Mouse (Mus musculus) brain, embryonic 14.5 days (tissue): Measurements from ENCODE around the gene Sec61a1. TPM values are rescaled to one million over a fixed set of nuclear protein-coding genes. Genes with fewer than 3 reads are reported as not detected.

Experiments used
- DNase-seq: peaks from one replicate; pipeline ENCODE4 v3.0.0-alpha.2; 2011; ENCODE audit warnings: low read depth
- CTCF ChIP-seq: fragments of 200-500 bp; IDR thresholded peaks from 2 replicates; pipeline ENCODE4 v1.5.1; 2012; ENCODE audit warnings: inconsistent platforms, mild to moderate bottlenecking, moderate library complexity, borderline replicate concordance; ENCODE audit not compliant: insufficient read depth, insufficient read length; ENCODE audit errors: extremely low read depth
- POLR2A ChIP-seq: fragments of 200-500 bp; IDR thresholded peaks from 2 replicates; pipeline ENCODE4 v1.6.1; 2012; ENCODE audit warnings: mild to moderate bottlenecking, inconsistent platforms, borderline replicate concordance; ENCODE audit not compliant: poor library complexity, insufficient read depth, insufficient read length, severe bottlenecking; ENCODE audit errors: extremely low read depth
- polyA plus RNA-seq: library from polyadenylated mRNA; depleted of rRNA; stranded (reverse); fragments of >200 nt; gene quantifications from 2 replicates; pipeline ENCODE4 v1.2.3, GENCODE M21; 2012

Gene Sec61a1
- polyA plus RNA-seq, 1 experiment = 169 TPM

GRCm38 (mm10) chr6:88544241-88544640 is 25.5 kb upstream of the Sec61a1 start:
- no peak for DNase-seq
- TF ChIP-seq CTCF (no peak), POLR2A (no peak)

GRCm38 (mm10) chr6:88540093-88540755 is 21.5 kb upstream of the Sec61a1 start:
- TF ChIP-seq POLR2A (no peak), CTCF (no peak)
- no peak for DNase-seq

- DNase-seq = no peak
- TF ChIP-seq POLR2A (no peak), CTCF (no peak)
Observed at GRCm38 (mm10) chr6:88530306-88530705, 11.6 kb upstream of the Sec61a1 start.

DNA sequence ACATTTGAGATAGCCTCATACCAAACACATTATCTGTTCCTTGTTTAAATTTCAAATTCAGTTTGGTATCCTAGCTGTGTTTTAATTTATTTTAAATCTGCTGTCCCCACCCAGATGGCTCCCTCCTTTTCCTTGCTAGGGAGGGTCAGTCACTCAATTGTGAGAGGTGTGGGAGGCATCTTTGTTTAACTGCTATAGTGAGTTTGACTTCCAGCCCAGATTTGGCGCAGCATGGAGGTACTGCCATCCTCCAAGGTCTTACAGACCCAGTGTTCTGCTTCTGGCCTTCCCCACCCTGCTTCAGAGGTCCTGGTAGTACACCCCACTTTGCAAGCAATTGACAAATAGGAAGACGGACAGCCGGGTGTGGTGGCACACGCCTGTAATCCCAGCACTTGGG is 5.4 kb upstream of the Sec61a1 start:
- DNase-seq = no peak
- TF ChIP-seq POLR2A (no peak), CTCF (no peak)

DNA sequence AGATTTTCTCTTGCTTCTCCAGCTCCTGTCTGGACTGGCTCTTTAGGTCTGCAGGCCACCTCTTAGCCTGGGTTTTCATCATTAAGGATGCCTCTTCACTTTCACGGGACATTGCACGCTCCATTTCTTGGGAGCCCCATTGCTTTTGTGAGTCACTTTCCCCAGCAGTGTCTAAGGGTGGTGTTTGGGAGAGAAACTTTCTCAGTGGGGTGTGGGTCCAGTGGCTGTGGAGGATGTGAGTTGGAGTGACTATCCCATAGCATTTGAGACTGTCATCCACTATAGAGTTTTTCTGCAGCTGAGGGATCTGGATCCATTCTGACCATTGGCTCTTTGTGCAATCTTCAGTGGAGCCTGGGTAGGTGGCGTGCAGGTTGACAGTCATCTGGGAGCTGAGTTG is 4.7 kb upstream of the Sec61a1 start:
- no peak for TF ChIP-seq POLR2A
- no peak for DNase-seq

- TF ChIP-seq POLR2A = no peak
- TF ChIP-seq CTCF = no peak
- DNase-seq = no peak
Observed at GRCm38 (mm10) chr6:88523043-88523442, 4.3 kb upstream of the Sec61a1 start.

DNA sequence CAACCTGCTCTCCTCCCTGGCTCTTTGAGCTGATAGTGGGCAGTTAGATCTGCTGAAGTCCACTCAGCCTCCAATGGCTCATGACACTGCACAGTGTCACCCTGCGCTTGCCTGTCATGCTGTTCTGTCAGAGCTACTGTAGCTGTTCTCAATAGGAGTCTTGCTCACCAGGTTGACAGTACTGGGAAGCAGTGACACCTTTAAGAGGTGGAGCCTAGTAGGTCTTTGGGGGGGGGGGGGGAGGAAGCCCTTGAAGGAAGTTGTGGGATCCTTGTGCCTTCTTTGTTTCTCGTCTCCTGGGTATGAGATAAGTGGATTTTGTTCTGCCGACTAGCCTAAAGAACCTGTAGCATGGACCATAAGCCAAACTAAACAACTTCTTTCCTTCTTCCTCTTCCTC is 3.9 kb upstream of the Sec61a1 start:
- no peak for TF ChIP-seq POLR2A
- TF ChIP-seq CTCF = no peak

DNA sequence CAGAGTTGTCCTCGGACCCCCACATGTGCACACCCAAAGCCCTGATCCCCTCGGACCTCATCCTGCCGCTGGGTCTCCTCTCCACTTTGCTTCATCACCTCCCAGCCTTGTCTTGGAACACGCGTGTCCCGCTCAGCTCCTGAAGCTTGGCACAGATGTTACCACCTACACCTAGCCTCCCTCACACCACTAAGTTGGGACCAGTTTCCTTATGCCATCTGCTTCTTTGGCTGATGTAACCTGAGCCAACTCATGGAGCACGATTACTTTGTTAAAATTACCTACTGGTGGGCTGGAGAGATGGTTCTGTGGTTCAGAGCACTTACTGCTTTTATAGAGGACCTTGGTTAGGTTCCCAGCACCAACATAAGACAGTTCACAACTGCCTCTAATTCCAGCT is 3.1 kb upstream of the Sec61a1 start:
- TF ChIP-seq POLR2A (no peak), CTCF (no peak)
- no peak for DNase-seq

More for the DNA sequence above, 3.9 kb upstream of the Sec61a1 start:
- no peak for DNase-seq

- TF ChIP-seq CTCF = no peak
- TF ChIP-seq POLR2A = no peak
- DNase-seq = no peak
Observed at GRCm38 (mm10) chr6:88517701-88518403, 853 bp downstream of the Sec61a1 start.

GRCm38 (mm10) chr6:88516667-88517066 is 2.0 kb downstream of the Sec61a1 start:
- TF ChIP-seq POLR2A (no peak), CTCF (no peak)
- no peak for DNase-seq

DNA sequence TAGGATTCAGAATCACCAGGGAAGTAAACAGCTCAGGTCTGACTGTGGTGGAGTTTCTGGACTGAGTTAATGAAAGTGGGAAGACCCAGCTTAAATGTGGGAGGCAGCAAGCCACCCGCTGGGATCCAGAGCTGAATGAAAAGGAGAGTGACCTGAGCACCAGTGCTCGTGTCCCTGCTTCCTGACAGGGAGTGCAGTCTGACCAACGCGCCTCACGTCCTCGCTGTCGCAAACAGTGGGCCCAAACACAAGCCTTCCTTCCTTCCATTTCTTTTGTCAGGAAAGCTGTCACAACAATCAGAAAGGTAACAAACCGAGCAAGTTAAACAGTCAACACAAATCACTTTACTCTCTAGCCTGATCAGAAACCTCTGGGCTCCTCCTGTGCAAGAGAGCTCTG is 2.7 kb downstream of the Sec61a1 start:
- DNase-seq = no peak

GRCm38 (mm10) chr6:88514546-88514945 is 4.2 kb downstream of the Sec61a1 start:
- TF ChIP-seq CTCF (no peak), POLR2A (no peak)
- no peak for DNase-seq

More for the DNA sequence above, 2.7 kb downstream of the Sec61a1 start:
- TF ChIP-seq CTCF = no peak
- no peak for TF ChIP-seq POLR2A
